Mouse (Mus musculus): ENCODE measurements at regions not wholly inside any gene's neighbourhood (a gene's known extent, or its start where the extent isn't known, plus 50 kb on each side); places are given as distances from the start of the nearest gene placed in this dataset.
A peak's percentile ranks its signal among the peaks of the same experiment; 100 is the strongest.

GRCm38 (mm10) chr4:150726539-150726938 is 74.6 kb upstream of the Slc45a1 start:
- Histone ChIP-seq H3K9ac (ENCODE audit: low read depth, low read length) (no peak overlapping the region), H3K36me3 (ENCODE audit: control insufficient read depth, insufficient read depth, low read length) (no peaks in the 10 kb centered on the region), H3K27ac (replicated peaks; ENCODE audit: insufficient read depth, low read depth, low read length) (0 out of 2 replicates have a peak overlapping the region, but pooled peaks have one; percentile 12), H3K79me2 (ENCODE audit: control insufficient read depth, insufficient read depth, low read length) (no peaks in the 10 kb centered on the region), H3K27me3 (ENCODE audit: control insufficient read depth, insufficient read depth, low read length) (no peaks in the 10 kb centered on the region), H3K4me3 (ENCODE audit: insufficient read depth, low read depth, low read length) (no peak overlapping the region), H3K4me1 (ENCODE audit: control insufficient read depth, insufficient read depth, low read length) (peaks cover 21% of the 10 kb centered on the region)
- TF ChIP-seq POLR2A (IDR thresholded peaks at IDR 0.05; ENCODE audit: extremely low read depth, insufficient read depth, low read length): no peak
- TF ChIP-seq CTCF (IDR thresholded peaks at IDR 0.05; ENCODE audit: low read depth, low read length): peak; percentile 51
- DNase-seq (ENCODE audit: extremely low read depth, low read depth, low spot score): no peak
- WGBS: 66% methylated on average over 4 of the region's 4 CpGs

- Histone ChIP-seq H3K27me3 (ENCODE audit: control insufficient read depth, insufficient read depth, low read length) (no peaks in the 10 kb centered on the region), H3K4me1 (ENCODE audit: control insufficient read depth, insufficient read depth, low read length) (peaks cover 21% of the 10 kb centered on the region), H3K27ac (replicated peaks; ENCODE audit: insufficient read depth, low read depth, low read length) (peak overlapping the region; percentile 82), H3K4me3 (ENCODE audit: insufficient read depth, low read depth, low read length) (no peak overlapping the region), H3K79me2 (ENCODE audit: control insufficient read depth, insufficient read depth, low read length) (no peaks in the 10 kb centered on the region), H3K9ac (ENCODE audit: low read depth, low read length) (no peak overlapping the region; the same call in 1 of the 2 replicates), H3K36me3 (ENCODE audit: control insufficient read depth, insufficient read depth, low read length) (no peaks in the 10 kb centered on the region)
- 26% methylated on average over 3 of the region's 3 CpGs for WGBS
- DNase-seq (ENCODE audit: extremely low read depth, low read depth, low spot score): peak; percentile 92
- TF ChIP-seq POLR2A (IDR thresholded peaks at IDR 0.05; ENCODE audit: extremely low read depth, insufficient read depth, low read length) (no peak), CTCF (IDR thresholded peaks at IDR 0.05; ENCODE audit: low read depth, low read length) (no peak)
Observed at GRCm38 (mm10) chr4:150726136-150726480, 74.1 kb upstream of the Slc45a1 start.

GRCm38 (mm10) chr4:150725443-150726135 is 73.6 kb upstream of the Slc45a1 start:
- WGBS: 56% methylated on average over 17 of the region's 17 CpGs
- H3K27ac ChIP-seq (replicated peaks; ENCODE audit: insufficient read depth, low read depth, low read length): peak overlapping the region; percentile 82
- H3K36me3 ChIP-seq (ENCODE audit: control insufficient read depth, insufficient read depth, low read length): no peaks in the 10 kb centered on the region

GRCm38 (mm10) chr4:150724823-150725222 is 72.8 kb upstream of the Slc45a1 start:
- Histone ChIP-seq H3K4me1 (ENCODE audit: control insufficient read depth, insufficient read depth, low read length) (peaks cover 19% of the 10 kb centered on the region), H3K4me3 (ENCODE audit: insufficient read depth, low read depth, low read length) (no peak overlapping the region), H3K79me2 (ENCODE audit: control insufficient read depth, insufficient read depth, low read length) (no peaks in the 10 kb centered on the region), H3K36me3 (ENCODE audit: control insufficient read depth, insufficient read depth, low read length) (no peaks in the 10 kb centered on the region), H3K9ac (ENCODE audit: low read depth, low read length) (peak overlapping the region; percentile 53), H3K27ac (replicated peaks; ENCODE audit: insufficient read depth, low read depth, low read length) (peak overlapping the region; percentile 86), H3K27me3 (ENCODE audit: control insufficient read depth, insufficient read depth, low read length) (no peaks in the 10 kb centered on the region)
- TF ChIP-seq CTCF (IDR thresholded peaks at IDR 0.05; ENCODE audit: low read depth, low read length) (no peak), POLR2A (IDR thresholded peaks at IDR 0.05; ENCODE audit: extremely low read depth, insufficient read depth, low read length) (no peak)
- WGBS: 26% methylated on average over 11 of the region's 11 CpGs
- peak; percentile 95 for DNase-seq (ENCODE audit: extremely low read depth, low read depth, low spot score)

More at GRCm38 (mm10) chr4:150725443-150726135, 73.6 kb upstream of the Slc45a1 start:
- Histone ChIP-seq H3K4me1 (ENCODE audit: control insufficient read depth, insufficient read depth, low read length) (peaks cover 19% of the 10 kb centered on the region), H3K79me2 (ENCODE audit: control insufficient read depth, insufficient read depth, low read length) (no peaks in the 10 kb centered on the region), H3K9ac (ENCODE audit: low read depth, low read length) (peak overlapping the region; percentile 53), H3K27me3 (ENCODE audit: control insufficient read depth, insufficient read depth, low read length) (no peaks in the 10 kb centered on the region), H3K4me3 (ENCODE audit: insufficient read depth, low read depth, low read length) (no peak overlapping the region)
- no peak for DNase-seq (ENCODE audit: extremely low read depth, low read depth, low spot score)
- no peak for TF ChIP-seq CTCF (IDR thresholded peaks at IDR 0.05; ENCODE audit: low read depth, low read length)
- no peak for TF ChIP-seq POLR2A (IDR thresholded peaks at IDR 0.05; ENCODE audit: extremely low read depth, insufficient read depth, low read length)

GRCm38 (mm10) chr4:150721619-150722283 is 69.8 kb upstream of the Slc45a1 start:
- TF ChIP-seq CTCF (IDR thresholded peaks at IDR 0.05; ENCODE audit: low read depth, low read length) (no peak), POLR2A (IDR thresholded peaks at IDR 0.05; ENCODE audit: extremely low read depth, insufficient read depth, low read length) (no peak)
- H3K9ac ChIP-seq (ENCODE audit: low read depth, low read length): no peak overlapping the region
- H3K79me2 ChIP-seq (ENCODE audit: control insufficient read depth, insufficient read depth, low read length): no peaks in the 10 kb centered on the region
- peaks cover 19% of the 10 kb centered on the region for H3K4me1 ChIP-seq (ENCODE audit: control insufficient read depth, insufficient read depth, low read length)
- no peak for DNase-seq (ENCODE audit: extremely low read depth, low read depth, low spot score)
- whole genome bisulfite sequencing: 72% methylated on average over 12 of the region's 12 CpGs
- no peak overlapping the region for H3K4me3 ChIP-seq (ENCODE audit: insufficient read depth, low read depth, low read length)
- H3K36me3 ChIP-seq (ENCODE audit: control insufficient read depth, insufficient read depth, low read length): no peaks in the 10 kb centered on the region
- H3K27ac ChIP-seq (replicated peaks; ENCODE audit: insufficient read depth, low read depth, low read length): no peak overlapping the region
- H3K27me3 ChIP-seq (ENCODE audit: control insufficient read depth, insufficient read depth, low read length): no peaks in the 10 kb centered on the region

- no peak overlapping the region for H3K27ac ChIP-seq (replicated peaks; ENCODE audit: insufficient read depth, low read depth, low read length)
- 80% methylated on average over 7 of the region's 7 CpGs for WGBS
- no peak for DNase-seq (ENCODE audit: extremely low read depth, low read depth, low spot score)
Observed at GRCm38 (mm10) chr4:150717866-150718265, 65.9 kb upstream of the Slc45a1 start.

More at GRCm38 (mm10) chr4:150717866-150718265, 65.9 kb upstream of the Slc45a1 start:
- Histone ChIP-seq H3K36me3 (ENCODE audit: control insufficient read depth, insufficient read depth, low read length) (no peaks in the 10 kb centered on the region), H3K9ac (ENCODE audit: low read depth, low read length) (no peak overlapping the region), H3K27me3 (ENCODE audit: control insufficient read depth, insufficient read depth, low read length) (no peaks in the 10 kb centered on the region), H3K4me1 (ENCODE audit: control insufficient read depth, insufficient read depth, low read length) (peaks cover 4% of the 10 kb centered on the region; the same call in 1 of the 2 replicates), H3K79me2 (ENCODE audit: control insufficient read depth, insufficient read depth, low read length) (no peaks in the 10 kb centered on the region), H3K4me3 (ENCODE audit: insufficient read depth, low read depth, low read length) (no peak overlapping the region)
- no peak for TF ChIP-seq CTCF (IDR thresholded peaks at IDR 0.05; ENCODE audit: low read depth, low read length)
- no peak for TF ChIP-seq POLR2A (IDR thresholded peaks at IDR 0.05; ENCODE audit: extremely low read depth, insufficient read depth, low read length)
